Mouse (Mus musculus): ENCODE data around the gene Siva1. TPM values are rescaled to one million over a fixed set of nuclear protein-coding genes. Genes with fewer than 3 reads are reported as not detected.

Gene Siva1
- total RNA-seq, 4 experiments from 2014 or later: 28.3 to 35.2 (median 30.0) TPM

- peak; percentile 66 for DNase-seq (ENCODE audit: low spot score)
Measured at GRCm38 (mm10) chr12:112623742-112624141, 20.7 kb upstream of the Siva1 start.

DNA sequence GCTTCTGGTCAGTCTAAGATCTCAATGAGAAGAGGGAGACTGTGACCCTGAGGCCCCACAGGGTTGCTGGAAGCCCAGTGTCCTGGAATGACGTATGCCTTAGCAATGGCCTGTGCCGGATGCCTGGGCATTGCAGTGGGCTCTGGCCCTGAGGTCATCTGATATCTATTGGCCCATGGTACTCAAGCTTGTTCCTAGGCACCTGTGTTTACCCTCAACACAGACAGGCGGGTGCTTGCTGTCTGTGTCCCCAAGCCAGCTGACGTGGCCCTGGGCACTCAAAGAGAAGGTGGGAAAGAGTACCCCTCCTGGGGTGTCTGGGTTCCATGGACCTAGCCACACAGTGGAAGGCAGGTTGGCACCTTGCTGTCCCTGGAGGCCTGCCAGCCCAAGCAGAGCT, 18.8 kb upstream of the Siva1 start:
- no peak for DNase-seq (ENCODE audit: low spot score)

DNA sequence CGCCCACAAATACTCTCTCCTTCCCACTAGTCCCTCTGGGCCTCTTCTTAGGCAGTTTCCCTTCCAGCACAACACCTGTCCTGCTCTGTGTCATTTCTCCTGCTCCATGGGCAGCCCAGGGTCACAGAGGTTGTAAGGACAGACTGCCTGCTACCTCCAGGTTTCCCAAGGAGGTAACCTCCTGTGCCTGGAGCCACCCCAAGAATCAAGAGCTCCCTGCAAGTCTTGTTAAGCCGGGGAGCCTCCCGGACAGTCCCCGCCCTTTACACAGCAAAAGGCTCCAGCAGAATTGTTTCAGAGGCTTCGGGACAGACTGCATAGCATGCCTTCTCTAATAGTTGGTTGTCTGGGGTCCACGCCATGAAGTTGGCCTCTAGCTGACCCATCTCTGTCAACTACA, 18.0 kb upstream of the Siva1 start:
- no peak for DNase-seq (ENCODE audit: low spot score)

GRCm38 (mm10) chr12:112627097-112627881, 17.2 kb upstream of the Siva1 start:
- no peak for DNase-seq (ENCODE audit: low spot score)

DNA sequence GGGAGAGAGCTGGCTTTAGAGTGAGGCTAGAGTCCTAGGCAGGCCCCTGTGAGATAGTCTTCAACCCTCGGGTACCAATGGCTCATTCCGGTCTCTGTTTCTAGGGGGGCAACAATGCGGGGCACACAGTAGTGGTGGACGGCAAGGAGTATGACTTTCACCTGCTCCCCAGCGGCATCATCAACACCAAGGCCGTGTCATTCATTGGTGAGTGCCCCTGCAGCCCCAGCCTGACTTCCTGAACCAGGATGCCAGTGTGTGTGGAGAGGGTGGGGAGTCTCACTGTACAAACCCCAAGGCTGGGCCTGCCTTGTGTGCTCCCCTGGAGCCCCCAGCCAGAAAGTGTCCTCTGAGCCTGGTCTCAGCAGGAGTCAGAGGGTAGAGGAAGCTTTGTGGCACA, 16.3 kb upstream of the Siva1 start:
- no peak for DNase-seq (ENCODE audit: low spot score)

GRCm38 (mm10) chr12:112628928-112629721, 15.4 kb upstream of the Siva1 start:
- DNase-seq (ENCODE audit: low spot score): peak; percentile 67

DNA sequence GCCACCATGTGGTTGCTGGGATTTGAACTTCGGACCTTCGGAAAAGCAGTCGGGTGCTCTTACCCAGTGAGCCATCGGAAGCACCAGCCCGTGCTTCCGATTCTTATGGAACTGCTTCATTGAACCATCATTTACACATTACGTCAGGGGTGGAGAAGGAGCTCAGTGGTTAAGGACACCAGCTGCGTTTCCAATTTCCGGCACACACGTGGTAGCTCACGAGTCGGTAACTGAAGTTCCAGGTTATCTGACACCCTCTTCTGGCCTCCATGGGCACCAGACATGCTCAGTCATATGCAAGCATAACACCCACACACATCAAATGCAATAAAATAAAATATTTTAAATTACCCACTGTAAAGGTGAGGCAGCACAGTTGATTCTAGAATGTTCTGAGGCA, 14.4 kb upstream of the Siva1 start:
- no peak for DNase-seq (ENCODE audit: low spot score)

DNA sequence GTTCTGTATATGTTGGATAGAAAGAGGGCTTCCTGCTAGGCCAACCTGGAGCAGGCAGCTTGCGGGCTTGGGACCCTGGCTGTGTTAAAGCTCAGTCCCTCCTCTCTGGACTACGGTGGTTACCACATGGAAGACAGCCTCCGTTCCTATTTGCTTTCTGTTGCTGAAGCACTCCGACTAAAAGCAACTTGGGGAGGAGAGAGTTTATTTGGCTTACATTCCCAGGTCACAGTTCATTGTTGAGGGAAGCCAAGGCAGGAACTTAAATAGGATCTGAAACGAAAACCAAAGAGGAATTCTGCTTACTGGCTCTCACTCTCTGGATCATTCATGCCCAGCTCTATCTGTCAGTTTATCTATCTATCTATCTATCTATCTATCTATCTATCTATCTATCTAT, 13.7 kb upstream of the Siva1 start:
- no peak for DNase-seq (ENCODE audit: low spot score)

DNA sequence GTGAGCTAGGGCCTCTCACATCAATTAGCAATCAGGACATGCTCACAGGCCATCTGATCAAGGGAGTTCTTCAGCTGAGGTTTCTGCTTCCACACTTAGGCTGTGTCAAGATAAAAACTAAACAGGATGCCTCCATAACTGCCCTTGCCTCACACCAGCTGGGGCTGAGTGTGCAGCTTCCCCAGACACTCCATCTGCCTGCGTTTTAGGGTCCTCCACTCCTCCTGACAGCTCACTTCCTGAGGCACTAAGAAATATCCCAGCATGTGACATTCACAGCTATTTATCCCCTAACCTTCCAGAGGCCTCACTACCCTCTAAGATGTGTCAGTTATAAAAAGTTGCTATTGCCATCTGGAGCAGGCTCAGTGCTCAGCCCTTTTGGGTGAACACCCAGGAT, 13.0 kb upstream of the Siva1 start:
- no peak for DNase-seq (ENCODE audit: low spot score)

DNA sequence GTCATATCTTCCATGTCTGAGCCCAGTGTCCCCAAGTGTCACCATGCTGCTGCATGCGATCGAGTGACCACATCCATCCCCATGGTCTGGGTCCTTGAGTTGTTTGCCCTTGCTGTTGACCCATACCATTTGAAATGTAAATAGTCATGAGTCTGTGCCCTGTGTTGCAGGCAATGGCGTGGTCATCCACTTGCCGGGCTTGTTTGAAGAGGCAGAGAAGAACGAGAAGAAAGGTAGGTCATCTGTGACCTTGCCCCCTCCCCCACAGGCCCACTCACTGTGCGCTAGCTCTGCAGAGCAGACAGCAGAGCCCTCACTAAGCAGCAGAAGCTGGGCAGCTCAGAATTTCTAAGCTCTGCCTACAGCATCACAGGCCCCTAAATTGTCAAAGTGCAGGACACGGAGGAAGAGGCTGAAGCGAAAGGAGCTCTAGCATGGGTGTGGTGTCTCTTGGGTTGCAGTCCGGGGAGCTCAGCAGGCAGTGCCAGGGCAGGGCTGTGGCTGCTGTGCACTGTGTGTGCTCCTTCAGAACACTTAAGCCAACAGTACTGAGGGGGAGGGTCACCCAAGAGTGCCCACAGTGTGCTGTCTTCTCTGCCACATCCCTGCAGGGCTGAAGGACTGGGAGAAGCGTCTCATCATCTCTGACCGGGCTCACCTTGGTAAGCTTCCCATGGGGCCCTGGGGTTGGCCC, 12.2 kb upstream of the Siva1 start:
- no peak for DNase-seq (ENCODE audit: low spot score)

GRCm38 (mm10) chr12:112632907-112633306, 11.6 kb upstream of the Siva1 start:
- no peak for DNase-seq (ENCODE audit: low spot score)

GRCm38 (mm10) chr12:112633686-112634085, 10.8 kb upstream of the Siva1 start:
- no peak for DNase-seq (ENCODE audit: low spot score)

- no peak for DNase-seq (ENCODE audit: low spot score)
Measured at GRCm38 (mm10) chr12:112639526-112639925, 5.0 kb upstream of the Siva1 start.

GRCm38 (mm10) chr12:112643126-112643525, 1.4 kb upstream of the Siva1 start:
- DNase-seq (ENCODE audit: low spot score): no peak

DNA sequence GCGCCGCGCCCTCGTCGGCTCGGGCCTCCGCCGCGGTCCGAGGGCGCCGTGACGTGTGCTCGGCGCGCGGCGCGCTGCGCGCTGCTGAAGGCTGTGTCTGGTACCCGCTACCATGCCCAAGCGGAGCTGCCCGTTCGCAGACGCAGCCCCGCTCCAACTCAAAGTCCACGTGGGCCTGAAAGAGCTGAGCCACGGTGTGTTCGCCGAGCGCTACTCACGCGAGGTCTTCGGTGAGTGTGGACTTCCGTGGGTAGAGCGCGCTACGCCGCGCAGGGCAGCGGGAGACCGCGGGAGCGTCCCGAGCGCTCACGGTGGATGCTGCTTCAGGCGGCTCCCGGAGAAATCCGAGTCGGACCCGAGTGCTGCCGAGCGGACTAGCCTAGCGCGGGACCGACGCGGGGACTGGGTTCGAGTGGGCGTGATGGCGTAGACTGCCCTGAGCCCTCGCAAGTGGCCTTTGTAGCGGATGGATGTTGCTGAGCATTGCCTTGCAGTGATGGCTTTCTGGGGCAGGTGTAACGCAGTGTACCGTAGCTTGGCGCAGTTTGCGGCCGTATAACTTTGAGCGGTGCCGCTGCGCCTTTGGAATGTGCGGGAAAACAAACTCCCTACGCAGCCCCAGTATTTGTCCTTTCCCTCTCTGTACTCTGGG, 502 bp downstream of the Siva1 start:
- no peak for DNase-seq (ENCODE audit: low spot score)

DNA sequence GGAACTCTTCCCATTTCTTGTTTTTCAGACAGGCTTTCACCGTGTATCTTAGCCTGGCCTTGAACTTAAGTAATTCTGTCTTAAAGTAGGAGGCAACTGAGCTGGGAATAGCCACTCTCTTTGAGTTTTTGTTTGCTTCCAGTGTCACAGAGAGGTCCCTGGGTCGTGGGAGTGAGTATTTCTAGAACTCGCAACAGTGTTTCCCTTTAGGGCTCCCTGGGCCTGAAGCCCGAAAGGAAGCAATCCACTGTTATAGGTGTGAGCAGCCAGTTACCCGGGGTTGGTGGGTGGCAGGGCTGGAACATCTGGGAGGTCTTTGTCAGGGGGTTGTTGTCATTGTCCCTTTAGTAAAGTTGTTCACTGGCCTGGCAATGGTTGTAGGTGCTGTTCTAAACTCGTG, 1.7 kb downstream of the Siva1 start:
- no peak for DNase-seq (ENCODE audit: low spot score)

GRCm38 (mm10) chr12:112648081-112648480, 3.6 kb downstream of the Siva1 start:
- DNase-seq (ENCODE audit: low spot score): no peak

- DNase-seq (ENCODE audit: low spot score): no peak
Measured at GRCm38 (mm10) chr12:112651778-112652439, 7.4 kb downstream of the Siva1 start.

GRCm38 (mm10) chr12:112653157-112653824, 8.8 kb downstream of the Siva1 start:
- DNase-seq (ENCODE audit: low spot score): peak; percentile 87

GRCm38 (mm10) chr12:112654076-112654475, 9.6 kb downstream of the Siva1 start:
- no peak for DNase-seq (ENCODE audit: low spot score)

DNA sequence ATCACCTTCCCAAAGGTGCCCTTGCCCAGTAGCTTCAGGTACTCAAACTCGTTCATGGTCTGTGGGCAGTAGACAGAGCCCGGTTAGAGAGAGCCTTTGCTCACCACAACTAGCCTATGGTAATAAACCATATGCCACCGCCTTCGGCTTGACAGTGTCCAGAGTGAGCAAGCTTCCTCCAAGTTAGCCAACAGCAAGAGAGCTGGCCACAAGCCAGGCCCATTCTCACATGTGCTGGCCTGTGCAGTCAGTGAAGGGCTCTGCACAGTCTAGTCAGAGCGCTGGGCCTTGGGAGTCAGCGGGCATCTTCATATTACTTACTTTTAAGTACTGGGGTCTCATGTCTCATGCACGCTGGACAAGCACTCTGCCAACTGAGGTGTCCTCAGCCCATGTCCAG, 14.1 kb downstream of the Siva1 start:
- DNase-seq (ENCODE audit: low spot score): no peak
